Mouse (Mus musculus) olfactory bulb, adult 2 months (tissue): Measurements from ENCODE around the gene Ccl7.

Source experiments
- CTCF ChIP-seq: fragments of 200-500 bp; IDR thresholded peaks from 2 replicates; pipeline ENCODE4 v1.5.1; 2012; ENCODE audit warnings: low read depth, mild to moderate bottlenecking, low read length, moderate library complexity; ENCODE audit not compliant: insufficient read depth
- POLR2A ChIP-seq: fragments of 200-500 bp; IDR thresholded peaks from 2 replicates; pipeline ENCODE4 v1.6.1; 2012; ENCODE audit warnings: mild to moderate bottlenecking, low read depth, low read length, moderate library complexity; ENCODE audit not compliant: insufficient read depth

DNA sequence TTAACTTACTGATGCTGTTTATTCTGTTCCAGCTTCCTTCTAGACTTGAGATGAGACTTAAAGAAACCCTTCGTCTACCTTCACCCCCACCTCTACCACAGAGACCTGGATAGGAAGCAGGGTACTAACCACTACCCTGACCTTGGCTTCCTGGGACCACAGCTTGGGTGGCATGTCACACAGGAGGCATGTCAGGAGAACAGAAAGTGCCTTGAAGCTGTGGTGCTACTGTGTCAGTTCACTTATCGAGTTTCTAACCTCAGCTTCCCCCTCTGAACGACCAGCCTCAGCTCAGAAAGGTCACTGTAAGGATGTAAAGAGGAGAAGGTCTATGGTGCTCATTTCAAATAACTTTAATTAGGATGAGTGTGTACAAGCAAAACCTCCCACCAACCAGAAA, 24.1 kb upstream of the Ccl7 start:
- TF ChIP-seq CTCF, result no peak
- TF ChIP-seq POLR2A, result no peak
